Mouse (Mus musculus) bone marrow macrophage, adult 2 months (primary cell): ENCODE measurements around the gene Pirb. TPM values are rescaled to one million over a fixed set of nuclear protein-coding genes. Genes with fewer than 3 reads are reported as not detected.
A peak's percentile ranks its signal among the peaks of the same experiment; 100 is the strongest.
"Not testable (repeated sequence)": the region's sequence is repeated elsewhere in the genome, so short reads cannot be mapped to it uniquely, and the experiment has no call there.

Experiments used
- H3K27ac ChIP-seq: 2 replicates; pipeline ENCODE4 v1.5.1; 2012; ENCODE audit warnings: low read depth, low read length; ENCODE audit not compliant: insufficient read depth
- H3K4me1 ChIP-seq: 2 replicates; pipeline ENCODE4 v1.6.1; 2012; ENCODE audit warnings: low read length; ENCODE audit not compliant: control insufficient read depth, insufficient read depth
- H3K4me3 ChIP-seq: 2 replicates; pipeline ENCODE4 v1.5.1; 2012; ENCODE audit warnings: mild to moderate bottlenecking, low read length, moderate library complexity; ENCODE audit not compliant: insufficient read depth
- CTCF ChIP-seq: IDR thresholded peaks from 2 replicates; pipeline ENCODE4 v1.5.1; 2012; ENCODE audit warnings: low read depth, mild to moderate bottlenecking, low read length, moderate library complexity
- POLR2A ChIP-seq: IDR thresholded peaks from 2 replicates; pipeline ENCODE4 v1.6.1; 2012; ENCODE audit warnings: mild to moderate bottlenecking, low read depth, low read length, borderline replicate concordance
- polyA plus RNA-seq: library from polyadenylated mRNA; stranded (reverse); fragments of >200 nt; gene quantifications from 2 replicates; pipeline ENCODE4 v1.2.4, GENCODE M21; 2012; ENCODE audit not compliant: missing spikeins, insufficient read depth, insufficient read length

Pirb gene
- 642 and 647 TPM in 2 replicates for polyA plus RNA-seq

DNA sequence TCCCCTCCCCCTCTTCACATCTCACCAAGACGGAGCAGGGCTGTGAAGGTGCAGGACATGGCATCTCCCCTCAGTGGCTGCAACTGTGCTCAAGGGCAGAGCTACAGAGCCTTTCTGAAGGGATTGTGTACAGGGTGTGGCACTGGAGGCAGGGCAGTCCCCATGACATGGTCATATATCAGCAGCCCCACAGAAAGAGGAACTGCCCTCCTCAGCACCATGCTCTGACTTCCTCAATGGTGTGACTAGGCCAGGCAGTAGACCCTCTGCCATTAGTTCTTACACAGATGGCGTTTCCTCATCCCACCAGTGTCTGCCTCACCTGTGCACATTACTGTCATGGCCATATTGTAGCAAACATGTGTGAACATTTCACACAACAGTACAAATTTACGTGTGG, at the start of gene Pirb:
Pirb (minus strand) TSS at position 124 of the 400 bp plus-strand sequence.
- H3K27ac ChIP-seq, result peak within 1 kb of the TSS; percentile 82
- H3K4me3 ChIP-seq, result peak within 1 kb of the TSS; percentile 57
- H3K4me1 ChIP-seq, result not testable (repeated sequence)

DNA sequence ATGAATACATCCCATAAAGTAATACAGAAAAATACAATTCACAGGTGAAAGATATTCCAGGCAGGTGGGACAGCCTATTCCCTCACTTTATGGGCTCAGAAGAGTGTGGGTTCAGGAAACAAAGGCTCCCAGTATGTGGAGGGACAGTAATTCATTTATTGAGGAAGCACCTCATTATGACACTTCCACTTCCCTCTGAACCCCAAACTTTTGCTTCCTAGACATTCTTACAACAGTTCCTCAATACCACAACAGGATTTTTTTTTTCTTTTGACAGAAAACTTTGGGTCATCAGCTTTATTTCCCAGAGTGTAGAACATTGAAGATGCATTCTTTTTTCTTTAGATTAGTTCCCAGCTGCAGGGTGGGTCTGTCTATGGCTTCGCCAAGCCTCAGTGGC, 12.5 kb upstream of the Pirb start:
- not testable (repeated sequence) for H3K4me1 ChIP-seq, H3K27ac ChIP-seq, H3K4me3 ChIP-seq

DNA sequence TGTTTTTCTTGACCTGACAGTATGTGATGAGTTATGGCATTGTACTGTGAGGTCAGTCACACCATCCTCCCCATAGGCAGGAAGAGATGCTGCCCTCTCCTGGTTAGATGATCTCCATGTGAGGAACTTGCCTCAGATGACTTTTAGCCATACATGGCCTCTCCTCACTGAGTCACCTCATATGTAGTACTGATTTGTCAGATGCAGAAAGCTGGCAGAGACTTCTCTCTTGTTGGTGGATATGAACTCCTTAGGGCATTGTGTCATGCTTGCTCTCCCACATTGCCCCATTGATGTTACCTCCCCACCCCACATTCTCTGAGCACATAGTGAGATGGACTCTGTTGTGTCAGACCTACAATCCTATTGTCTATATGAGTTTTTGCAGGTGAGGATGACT, 5.3 kb upstream of the Pirb start:
- not testable (repeated sequence) for H3K4me1 ChIP-seq, H3K27ac ChIP-seq, H3K4me3 ChIP-seq

DNA sequence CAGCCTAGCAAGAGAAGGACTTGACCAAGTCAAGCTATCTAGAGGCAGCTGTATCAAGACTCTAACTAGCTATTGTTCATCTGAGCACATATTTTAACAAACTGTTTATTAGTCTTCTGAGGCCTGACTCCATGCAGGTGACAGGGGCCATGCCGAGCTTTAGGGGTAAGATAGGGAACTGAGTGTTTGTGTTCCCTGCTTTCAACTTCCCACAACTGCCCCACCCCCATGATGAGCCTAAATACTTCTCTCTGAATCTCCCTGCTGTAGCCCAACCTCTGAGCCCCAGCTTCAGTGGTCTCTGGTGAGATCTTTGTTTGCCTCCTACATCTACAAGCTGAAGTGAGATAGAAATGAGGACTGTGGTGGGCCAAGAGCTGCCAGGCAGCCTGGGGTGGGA, 4.9 kb downstream of the Pirb start:
- Histone ChIP-seq H3K4me3 (no peak overlapping the region), H3K4me1 (peaks cover 52% of the 10 kb centered on the region), H3K27ac (0 out of 2 replicates have a peak overlapping the region, but pooled peaks have one; percentile 25)
- no peak for TF ChIP-seq CTCF
- TF ChIP-seq POLR2A, result no peak

DNA sequence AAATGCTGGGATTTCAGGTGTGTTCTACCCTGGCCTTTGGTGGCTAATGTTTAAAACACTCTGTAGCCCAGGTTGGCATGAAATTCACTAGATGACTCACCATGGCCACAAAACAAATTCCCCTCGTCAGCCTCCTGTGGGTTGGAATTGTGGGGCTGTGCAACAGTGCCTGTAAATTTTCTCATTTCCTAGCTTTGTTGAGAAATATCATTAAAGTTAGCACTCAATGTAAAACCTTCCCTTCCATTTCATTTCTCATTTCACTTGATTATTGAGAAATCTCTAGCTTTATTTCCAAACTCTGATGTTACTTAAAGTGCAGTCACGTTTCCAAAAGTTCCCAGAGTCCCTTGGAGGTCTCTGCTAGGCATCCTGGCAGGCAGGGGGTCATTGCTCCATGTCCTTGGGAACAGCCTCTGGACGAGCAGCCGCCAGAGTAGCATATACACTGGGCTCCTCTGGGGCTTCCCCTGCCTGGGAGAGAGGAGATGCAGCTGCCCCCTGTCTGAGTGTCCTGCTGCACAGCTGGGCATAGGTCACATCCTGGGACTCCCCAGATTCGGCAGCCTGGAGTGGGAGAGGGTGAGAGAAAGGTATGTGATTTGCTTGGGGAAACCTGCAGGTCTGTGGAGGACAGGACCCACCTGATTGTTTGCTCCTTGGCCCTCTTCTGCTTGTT, 7.8 kb downstream of the Pirb start:
- TF ChIP-seq CTCF (no peak), POLR2A (no peak)
- Histone ChIP-seq H3K4me3 (no peak overlapping the region), H3K27ac (peak overlapping the region; percentile 20; the same call in 1 of the 2 replicates), H3K4me1 (peaks cover 70% of the 10 kb centered on the region)

DNA sequence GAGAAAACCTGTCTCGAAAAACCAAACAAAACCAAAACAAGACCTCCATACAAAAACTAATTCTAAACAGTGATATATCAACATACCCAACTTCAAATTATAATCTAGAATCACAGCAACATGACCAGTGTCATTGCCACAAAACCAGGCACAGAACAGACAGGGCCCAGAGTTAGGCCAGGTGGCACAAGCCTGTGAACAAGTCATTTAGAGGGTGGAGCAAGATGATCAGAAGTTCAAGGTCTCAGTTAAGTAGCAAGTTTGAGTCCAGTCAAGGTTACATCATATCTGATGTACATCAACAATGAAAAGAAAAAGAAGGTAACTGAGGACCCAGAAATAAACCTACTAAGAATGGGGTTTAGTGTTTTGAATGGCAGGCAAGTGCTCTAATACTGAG, 11.2 kb downstream of the Pirb start:
- no peak for TF ChIP-seq POLR2A
- no peak for TF ChIP-seq CTCF
- peaks cover 51% of the 10 kb centered on the region for H3K4me1 ChIP-seq
- no peak overlapping the region for H3K4me3 ChIP-seq
- H3K27ac ChIP-seq, result peak overlapping the region; percentile 78

DNA sequence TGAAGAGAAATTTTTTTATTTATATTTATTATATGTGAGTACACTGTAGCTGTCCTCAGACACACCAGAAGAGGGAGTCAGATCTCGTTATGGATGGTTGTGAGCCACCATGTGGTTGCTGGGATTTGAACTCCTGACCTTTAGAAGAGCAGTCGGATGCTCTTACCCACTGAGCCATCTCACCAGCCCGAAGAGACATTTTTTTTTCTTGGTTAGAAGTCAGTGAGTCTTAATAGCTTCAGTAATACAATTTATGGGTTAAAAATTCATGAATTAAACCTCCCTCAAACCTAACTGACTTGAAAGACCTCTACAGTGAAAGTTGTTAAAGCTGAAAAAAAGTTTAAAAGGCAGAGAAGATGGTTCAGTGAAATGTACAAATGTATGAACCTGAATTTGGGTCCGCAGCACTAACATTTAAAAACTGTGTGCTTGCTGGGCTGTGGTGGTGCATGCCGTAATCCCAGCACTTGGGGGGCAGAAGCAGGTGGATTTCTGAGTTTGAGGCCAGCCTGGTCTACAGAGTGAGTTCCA, 11.7 kb downstream of the Pirb start:
- peaks cover 47% of the 10 kb centered on the region for H3K4me1 ChIP-seq
- peak overlapping the region; percentile 85 for H3K27ac ChIP-seq
- not testable (repeated sequence) for H3K4me3 ChIP-seq

DNA sequence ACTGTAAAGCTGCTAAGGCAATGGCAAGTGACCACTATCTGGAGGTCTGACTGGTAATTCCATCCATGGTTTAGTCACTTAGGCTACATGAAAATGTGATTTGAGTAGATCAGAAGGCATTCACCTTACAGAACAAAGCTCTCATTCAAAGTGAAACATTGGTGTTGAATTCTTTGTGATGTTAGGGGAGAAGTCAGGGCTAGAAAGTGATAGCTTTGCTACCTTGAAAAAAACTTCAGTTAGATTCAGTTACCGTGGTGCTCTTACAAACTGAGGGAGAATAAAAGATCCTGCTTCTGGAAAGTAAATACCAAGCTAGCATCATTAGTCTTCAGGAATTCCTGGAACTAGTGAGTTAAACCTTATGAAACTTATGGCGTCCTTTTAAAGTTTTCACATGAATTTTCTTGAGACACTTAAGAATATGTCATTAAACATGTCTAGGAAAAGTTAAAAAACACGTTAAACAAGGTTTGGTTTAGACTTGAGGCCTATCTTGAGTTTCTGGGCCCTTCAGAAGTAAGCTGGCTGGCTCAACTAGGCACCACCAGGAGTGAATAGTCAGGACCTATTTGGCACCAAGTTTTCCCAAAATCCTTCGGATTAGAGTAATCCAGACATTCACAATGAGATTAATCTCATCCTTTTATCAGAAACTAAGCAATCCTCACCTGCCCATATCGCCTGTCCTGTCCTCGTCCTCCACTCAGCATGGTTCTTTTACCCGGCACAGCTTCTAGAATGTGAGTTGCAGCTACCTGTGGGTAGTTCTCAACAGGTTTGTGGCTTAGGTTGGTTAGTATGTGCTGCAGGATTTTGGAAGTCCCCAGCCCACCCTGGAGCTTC, 12.4 kb downstream of the Pirb start:
- Histone ChIP-seq H3K4me3 (no peak overlapping the region), H3K4me1 (peaks cover 41% of the 10 kb centered on the region), H3K27ac (peak overlapping the region; percentile 85)
- TF ChIP-seq CTCF (no peak), POLR2A (no peak)

DNA sequence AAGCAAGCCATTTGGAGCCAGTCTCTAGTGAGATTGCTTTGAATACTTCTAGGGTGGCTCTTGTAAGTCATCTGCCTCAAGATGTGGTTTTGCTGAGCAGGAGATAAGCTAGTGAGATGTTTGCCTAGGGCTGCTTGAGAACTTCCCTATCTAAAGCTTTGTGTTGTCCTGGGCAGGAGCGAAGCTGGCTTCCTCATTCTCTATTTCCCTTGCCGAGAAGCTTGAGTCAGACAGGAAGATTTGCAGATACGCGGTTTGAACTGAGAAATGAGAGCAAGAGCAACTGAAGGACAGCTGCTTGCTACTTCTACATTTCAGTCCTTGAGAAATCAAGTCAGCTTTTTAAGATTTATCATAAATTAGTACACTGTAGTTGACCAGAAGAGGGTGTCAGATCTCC, 13.2 kb downstream of the Pirb start:
- H3K27ac ChIP-seq, result peak overlapping the region; percentile 98
- H3K4me1 ChIP-seq, result peaks cover 34% of the 10 kb centered on the region
- H3K4me3 ChIP-seq, result peak overlapping the region; percentile 70; the same call in 1 of the 2 replicates
- TF ChIP-seq CTCF (no peak), POLR2A (no peak)

DNA sequence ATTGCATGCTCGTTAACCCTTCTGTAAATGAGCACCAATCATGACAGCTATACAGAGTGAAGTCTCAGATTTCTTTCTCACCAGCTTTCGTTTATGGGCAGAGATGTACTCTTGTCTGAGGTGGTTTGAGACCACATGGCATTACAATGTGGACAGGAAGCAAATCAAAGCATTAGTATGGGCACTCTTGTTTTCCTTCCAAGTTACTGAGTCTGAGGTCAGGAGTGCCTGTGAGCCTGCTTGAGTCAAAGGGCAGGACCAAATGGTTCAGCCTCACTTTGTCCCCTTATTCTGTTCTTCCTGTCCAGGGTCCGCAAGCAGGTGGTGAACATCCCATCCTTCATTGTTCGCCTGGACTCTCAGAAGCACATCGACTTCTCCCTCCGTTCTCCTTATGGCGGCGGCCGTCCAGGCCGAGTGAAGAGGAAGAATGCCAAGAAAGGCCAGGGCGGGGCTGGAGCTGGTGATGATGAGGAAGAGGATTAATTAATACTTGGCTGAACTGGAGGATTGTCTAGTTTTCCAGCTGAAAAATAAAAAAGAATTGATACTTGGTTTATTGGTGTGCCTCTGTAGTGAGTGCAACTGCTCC, 13.8 kb downstream of the Pirb start:
- TF ChIP-seq POLR2A (no peak), CTCF (no peak)
- Histone ChIP-seq H3K4me3 (peak overlapping the region; percentile 70), H3K4me1 (peaks cover 30% of the 10 kb centered on the region), H3K27ac (peak overlapping the region; percentile 98)
